Mouse (Mus musculus) adrenal gland, postnatal 14 days (tissue): Measurements from ENCODE around the gene Wnt11. TPM values are rescaled to one million over a fixed set of nuclear protein-coding genes. Genes with fewer than 3 reads are reported as not detected.

Experiments used
- DNase-seq: peaks from one replicate; pipeline ENCODE4 v3.0.0; 2021; ENCODE audit warnings: mixed read lengths
- total RNA-seq: library from RNA; stranded (reverse); gene quantifications from 2 replicates; pipeline ENCODE4 v1.2.3, GENCODE M21; 2021

Gene Wnt11
- total RNA-seq, 1 experiment from 2014 or later: 1.8 TPM

DNA sequence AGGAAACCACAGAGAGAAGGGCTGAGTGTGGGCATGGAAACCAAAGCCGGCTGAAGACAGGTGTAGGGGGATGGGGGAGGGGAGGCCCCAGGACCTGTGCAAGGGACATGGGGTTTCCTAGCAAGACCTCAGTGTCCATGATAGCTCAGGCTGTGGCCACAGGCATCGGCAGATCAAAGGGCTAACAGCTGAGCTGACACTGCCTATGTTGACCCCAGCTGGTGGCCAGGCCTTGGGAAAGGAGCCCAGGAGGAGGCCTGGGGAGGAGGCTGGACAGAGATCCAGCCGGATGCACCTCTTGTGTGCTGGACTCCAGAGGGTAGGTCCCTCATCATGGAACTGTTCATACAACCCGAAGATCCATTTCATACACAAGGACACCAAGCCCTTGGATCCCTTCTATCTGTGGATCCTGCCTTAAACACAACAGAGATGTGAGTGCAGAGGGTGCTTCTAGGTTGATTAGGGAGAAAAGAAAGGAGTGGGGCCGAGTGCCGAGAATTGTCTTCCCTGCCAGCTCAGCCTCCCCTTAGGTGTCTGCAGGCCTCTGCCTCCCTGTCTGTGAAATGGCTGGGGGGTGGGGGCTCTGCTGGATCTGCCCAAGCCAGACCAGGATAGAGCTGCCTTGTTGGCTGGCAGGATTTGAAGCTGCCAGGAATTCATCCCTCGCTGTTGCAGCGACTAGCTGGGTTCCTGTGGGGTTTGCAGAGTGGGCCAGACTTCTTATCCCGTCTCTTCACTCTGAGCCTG is 29.2 kb downstream of the Wnt11 start:
- DNase-seq: peak; percentile 34

DNA sequence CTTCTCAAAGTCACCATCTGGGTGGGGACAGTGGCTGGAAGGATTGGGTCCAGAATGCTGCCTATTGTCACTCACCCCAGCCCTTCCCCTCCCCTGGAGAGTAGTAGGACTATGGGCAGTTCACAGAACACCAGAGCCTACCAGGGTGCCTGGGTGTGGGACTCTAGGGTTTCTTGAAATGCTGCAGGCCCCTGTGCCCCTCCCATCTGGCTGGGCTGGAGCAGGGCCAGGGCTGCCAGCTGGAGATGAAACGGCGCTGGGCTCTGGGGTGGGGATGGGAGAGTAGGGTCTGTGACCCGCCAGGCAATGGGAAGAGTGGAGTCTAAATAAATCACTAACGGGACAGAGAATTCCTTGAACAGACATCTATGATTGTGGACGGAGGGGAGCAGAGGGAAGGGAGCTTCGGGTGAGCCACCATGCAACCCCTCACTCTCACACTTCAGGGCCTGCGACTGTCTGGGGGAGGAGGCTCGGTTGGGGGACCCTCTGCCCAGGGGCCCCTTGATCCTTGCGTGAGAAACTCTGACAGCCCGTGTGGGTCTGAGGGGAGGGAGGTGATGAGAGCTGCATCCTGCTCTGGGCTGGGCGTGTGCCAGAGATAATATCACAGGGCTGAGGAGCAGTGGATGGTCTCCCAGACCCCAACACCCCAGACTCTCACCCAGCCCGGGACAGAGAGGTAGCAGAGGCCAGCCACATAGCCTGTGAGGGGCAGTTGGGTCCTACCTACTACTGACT is 32.3 kb downstream of the Wnt11 start:
- DNase-seq: no peak

DNA sequence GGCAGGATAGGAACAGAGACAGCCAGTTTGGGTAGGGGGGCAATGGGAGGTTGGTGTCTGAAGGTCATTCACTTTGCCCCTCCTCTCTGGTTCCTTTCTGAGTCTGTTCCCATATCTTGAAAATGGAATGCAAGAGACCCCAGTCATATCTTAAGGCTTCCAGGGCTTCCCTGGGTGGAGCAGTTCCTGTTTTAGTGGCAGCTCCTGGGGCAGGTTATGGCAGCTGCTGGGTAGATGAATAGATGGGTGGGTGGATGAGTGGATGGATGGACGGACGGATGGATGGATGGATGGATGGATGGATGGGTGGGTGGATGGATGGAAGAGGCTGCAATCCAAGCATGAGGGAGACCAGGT is 32.9 kb downstream of the Wnt11 start:
- DNase-seq: no peak

DNA sequence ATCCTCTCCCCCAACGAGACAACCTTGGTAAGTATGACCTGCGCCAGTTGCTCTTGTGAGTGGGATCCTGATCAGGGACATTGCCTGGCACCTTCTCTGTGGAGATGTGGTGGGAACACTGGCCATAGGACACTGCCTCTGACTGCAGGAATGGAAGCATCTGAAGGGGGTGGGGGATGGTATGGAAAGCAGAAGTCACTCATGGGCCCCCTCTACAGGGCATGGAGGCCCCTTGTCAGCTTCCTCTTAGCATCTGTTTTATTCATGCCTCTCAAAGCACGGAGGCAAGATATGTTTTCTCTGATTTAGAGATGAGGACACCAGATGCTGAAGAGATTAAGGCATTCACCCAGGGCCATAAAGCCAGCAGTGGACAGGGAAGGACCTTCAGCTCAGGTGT is 34.2 kb downstream of the Wnt11 start:
- no peak for DNase-seq

DNA sequence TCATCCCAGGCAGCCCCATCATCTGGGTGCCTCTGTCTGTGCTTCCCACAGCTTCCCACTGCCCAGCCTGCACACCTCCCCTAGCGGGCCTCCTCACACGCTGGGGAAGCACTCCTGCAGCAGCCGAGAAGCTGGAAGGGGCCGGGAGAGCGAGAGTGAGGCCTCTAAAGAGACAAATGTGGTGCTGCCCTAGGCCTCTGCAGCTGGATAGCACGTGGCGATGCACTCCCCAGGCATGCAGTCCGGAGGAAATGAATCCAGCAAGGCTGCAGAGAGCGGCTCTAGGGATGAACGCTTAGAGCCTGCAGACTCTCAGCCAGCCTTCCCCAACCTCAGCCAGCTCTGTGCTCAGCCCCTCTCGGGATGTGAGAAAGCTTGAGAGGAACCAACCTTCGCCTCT is 35.9 kb downstream of the Wnt11 start:
- DNase-seq: no peak

DNA sequence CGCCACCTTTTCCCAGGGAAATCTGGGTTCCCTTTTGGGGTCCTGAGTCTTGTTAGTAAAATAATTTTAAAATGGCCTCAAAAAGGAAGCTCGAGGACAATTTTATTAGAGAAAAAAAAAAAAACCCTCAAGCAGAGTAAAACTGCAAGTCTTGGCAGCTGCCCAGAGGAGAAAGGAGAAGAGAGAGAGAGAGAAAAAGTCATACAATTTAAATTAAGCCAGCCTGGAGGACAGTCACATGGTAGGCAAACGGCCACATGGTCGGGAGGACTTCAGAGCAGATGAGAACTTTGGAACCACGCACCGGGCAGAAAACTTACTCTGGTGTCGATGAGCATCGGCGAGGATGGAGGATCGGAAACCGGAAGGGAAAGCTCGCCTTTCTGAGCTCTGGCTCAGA is 37.0 kb downstream of the Wnt11 start:
- DNase-seq: no peak

DNA sequence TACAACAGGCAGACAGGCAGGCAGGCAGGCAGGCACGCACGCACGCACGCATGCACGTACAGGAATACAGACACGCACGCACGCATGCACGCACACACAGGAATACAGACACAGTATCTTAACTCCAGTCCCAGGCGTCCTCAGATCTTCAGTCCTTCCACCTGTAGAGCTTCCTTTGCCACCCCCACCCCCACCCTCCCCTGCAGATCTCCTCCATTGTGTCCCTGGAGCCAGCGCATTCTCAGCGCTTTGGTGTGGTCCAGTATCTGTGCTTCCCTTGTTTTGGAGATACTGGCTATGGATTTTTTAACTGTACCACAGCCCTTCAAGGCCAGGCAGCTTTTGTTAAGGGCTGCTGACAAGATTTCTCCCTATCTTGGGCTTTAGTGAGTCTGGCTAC is 38.4 kb downstream of the Wnt11 start:
- DNase-seq: no peak

DNA sequence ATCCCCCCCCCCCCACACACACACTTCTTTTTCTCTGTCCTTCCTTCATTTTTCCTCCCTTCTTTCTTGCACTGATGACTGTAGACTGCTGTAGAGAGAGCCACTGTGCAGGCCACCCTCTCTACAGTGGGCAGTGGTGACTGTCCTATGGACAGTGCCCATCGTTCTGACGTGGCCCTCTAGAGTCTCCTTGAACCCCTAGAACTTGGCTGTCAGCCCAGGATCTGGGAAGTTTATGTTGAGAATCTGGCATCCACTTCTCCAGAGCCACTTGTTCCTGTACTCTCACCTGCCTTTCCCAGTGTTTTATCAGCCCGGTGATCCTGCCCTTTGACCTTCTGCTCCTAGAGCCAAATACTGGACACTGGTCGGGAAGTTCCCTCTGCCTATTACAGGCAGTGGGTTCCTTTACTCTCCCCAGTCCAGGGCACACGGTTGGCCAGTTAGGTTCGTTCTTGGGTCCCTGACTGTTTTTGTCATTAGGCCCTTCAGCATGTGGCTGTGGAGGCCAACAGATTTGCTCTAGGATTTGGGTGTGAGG is 39.6 kb downstream of the Wnt11 start:
- DNase-seq: peak; percentile 74

DNA sequence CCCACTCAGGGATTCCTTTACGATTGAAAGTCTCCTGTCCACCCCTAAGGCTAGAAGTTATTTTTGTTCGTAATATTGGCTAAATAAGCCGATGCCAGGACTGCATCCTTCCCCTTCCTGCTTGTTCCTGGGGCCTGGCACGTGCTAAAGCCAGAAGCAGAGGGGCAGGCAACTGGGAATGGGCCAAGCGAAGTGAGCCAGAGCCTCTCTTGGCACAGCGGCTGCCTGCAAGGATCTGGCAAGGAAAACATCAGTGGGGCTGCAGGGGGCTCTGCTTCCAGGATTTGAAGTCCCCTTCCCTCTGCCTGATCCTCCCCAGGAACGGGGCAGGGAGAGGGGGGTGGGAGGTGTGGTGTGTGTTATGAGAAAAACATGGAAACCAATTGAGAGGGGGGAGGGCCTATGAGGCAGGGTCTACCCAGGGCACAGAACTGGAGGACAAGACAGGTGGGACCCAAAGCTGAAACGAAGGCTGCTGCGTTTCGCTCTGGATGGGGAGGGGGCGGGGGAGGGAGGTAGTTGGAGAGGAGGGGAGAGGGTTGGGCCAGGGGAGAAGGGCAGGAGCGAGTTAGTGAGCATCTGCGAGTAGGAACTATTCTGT is 40.6 kb downstream of the Wnt11 start:
- DNase-seq: peak; percentile 40

DNA sequence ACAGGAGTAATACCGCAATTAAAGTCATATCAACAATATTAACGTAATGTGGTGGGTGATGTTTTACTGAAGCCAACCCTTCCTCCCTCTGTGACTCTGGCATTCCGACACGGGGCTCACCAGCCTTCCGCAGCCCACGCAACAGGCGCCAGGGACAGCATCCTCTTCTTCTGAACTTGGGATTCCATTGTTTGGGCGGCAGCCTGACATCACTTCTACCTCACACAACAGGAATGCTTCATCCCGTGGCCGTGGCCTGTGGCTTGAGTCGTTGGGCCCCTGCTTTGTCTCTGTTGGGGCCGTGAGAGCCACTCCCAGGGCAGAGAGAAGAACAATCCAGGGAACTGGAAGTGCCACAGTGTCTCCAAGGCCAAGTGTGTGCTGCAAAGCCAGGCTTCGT is 41.2 kb downstream of the Wnt11 start:
- DNase-seq: no peak

DNA sequence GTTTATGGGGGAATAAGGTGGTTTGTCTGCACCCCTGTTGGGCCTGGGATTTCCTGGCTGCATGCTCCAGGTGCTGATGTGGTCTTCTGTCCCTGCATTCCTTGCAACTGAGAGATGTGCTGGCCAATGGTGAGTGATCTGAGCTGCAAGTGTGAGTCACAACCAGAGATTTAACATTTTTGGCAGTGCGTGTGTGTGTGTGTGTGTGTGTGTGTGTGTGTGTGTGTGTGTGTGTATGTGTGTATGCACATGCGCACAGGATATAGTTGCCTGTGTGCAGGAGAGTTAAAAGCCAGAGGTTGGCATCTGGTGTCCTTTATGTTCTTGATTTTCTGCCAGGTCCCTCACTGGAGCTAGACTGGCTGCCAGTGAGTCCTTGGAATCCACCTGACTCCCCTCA is 44.3 kb downstream of the Wnt11 start:
- peak; percentile 62 for DNase-seq

DNA sequence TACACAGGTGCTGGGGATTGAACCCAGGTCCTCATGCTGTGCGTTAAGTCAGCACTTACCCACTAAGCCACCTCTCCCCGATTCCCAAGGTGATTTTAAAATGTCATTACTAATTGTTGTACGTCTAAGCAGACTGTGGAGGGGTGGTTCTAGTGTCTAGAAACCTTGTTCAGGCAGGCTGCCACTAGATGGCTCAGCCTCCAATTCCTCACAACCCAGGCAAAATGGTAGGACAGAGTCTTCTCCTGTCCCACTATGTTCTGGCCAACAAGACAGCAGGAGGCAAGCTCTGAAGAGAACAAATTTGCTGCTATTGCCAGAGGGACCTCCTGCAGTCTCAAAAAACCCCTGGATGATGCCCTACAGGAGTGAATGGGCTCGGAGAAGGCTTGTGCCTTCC is 47.0 kb downstream of the Wnt11 start:
- no peak for DNase-seq

DNA sequence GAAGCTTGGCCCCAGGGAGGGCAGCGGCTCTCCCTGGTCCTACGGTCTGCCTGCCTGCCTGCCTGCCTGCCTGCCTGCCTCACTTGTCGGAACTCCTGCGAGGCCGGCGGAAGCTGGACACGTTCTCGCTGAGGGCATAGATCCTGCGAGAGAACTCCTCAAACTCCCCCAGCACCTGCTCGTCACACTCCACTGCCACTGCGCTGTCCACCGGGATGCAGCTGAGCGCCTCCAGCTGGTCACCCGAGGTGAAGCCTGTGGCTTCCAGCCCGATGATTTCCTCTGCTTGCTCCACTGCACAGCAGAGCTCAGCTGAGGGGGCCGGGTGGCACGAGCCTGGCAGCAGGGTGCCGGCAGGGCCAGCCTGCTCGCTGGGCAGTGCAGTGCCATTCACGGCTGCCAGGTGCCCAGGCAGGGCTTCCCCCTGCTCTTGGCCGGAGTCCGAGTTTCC is 52.9 kb downstream of the Wnt11 start:
- DNase-seq: peak; percentile 32

DNA sequence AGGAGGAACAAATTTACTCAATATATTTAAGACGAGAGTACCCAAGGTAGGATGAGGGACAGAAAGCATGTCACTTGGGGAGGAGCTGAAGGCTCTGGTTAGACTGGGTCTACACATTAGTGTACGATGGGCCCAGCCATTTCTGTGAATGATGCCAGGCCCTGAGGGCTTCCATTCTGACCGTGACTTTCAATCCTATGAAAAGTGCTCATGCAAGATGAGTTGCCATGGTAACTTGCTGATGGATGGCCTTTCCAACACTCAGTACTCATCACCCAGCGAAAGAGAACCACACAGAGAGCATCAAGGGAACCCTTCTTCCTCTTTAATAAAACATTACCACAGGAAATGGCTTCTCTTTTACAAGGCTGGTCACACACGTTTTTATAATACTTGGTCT is 53.9 kb downstream of the Wnt11 start:
- no peak for DNase-seq

DNA sequence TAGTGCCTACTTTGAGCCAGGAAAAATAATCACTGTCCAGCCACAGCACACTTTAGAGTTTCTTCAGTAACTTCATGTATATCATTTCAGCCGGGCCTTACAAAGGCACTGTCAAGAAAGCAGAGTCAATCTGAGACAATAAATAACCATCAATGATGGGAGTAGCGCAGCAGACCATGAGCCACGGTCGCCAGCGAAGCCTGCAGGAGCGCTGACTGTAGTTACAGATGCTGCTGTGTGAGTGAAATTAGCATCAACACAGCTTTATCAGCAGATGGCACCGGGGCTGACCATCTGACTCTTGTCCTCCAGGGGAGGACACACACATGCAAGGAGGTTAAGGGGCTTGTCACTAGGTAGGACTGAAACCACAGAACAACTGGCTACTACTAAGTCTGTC is 54.3 kb downstream of the Wnt11 start:
- no peak for DNase-seq

DNA sequence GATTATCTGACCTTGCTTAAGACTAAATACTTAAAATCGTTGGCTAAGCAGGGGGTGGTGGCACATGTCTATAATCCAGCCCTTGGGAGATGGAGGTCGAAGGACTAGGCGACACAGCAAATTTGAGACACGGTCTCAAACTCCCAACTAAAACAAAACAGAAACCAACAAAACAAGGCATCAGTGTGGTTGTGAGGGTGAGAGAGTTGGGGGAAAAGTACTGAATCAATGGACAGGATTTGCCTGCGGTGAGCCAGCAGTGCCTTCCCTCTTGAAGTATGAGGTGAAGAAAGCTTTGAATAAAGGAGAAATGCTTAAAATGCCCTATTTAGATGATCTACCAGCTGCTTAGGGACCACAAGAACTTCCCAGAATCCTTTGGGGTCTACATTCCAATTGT is 58.2 kb downstream of the Wnt11 start:
- no peak for DNase-seq

DNA sequence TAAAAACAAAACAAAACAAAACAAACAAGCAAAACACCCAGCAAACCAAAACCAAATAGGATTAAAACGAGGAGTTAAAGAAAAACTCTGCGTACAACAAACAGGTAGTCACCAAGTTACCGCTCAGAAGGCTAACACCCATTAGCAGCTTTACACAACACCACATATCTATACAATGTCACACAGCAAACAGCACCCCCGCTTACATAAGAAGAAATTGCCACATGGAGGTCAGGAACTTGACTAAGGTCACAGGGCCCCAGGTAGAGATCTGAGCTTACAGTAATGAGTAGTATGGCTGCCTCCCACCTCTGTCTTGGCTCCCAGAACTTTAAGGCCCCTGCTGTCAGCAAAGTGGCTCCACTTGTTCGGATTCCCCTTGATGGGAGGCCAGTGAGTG is 59.4 kb downstream of the Wnt11 start:
- DNase-seq: no peak

DNA sequence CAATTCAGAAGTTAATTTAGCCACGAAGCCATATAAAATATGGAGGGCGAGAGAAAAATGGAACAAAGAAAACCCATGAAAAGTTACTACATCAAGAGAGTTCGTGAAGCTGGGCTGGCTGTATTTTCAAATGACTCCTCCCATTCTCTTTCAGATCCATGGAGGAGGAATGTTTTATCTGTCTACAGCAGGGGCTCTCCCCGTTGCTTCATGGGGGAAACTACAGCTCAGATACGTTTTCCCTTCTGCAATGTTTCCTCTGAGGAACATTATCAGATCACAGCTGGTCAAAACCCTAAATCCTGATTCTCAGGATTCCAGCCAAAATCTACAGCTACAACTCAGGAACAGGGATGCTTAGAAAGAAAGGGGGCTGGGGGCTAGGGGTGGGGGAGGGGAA is 59.9 kb downstream of the Wnt11 start:
- DNase-seq: no peak

DNA sequence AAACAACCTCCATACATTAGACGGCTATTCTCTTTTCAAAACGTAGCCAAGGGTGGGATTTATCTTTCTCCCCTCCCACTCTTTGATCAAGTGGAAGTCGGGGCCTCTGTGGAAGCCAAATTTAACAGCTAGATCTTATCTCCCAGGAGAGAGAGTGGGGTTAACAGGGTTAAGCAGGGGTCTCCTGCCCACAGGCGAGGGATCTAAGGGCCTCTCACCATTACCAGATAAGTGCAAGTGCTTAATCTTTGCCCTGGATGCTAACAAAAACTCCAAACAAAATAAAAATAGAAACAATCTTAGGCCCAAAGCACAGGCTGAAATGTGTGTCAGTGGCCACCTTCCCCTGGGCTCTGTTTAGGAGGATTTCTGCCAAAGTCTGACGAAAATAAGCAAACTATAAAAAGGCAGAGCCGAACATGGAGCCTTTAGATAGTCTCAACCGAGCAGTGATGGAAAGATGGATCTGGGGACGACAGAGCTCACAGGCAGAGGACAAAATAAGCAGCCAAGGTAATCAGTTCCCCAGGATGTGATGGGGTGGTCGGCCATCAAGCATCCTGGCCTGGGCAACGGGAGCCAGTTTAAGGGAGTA is 60.7 kb downstream of the Wnt11 start:
- no peak for DNase-seq

DNA sequence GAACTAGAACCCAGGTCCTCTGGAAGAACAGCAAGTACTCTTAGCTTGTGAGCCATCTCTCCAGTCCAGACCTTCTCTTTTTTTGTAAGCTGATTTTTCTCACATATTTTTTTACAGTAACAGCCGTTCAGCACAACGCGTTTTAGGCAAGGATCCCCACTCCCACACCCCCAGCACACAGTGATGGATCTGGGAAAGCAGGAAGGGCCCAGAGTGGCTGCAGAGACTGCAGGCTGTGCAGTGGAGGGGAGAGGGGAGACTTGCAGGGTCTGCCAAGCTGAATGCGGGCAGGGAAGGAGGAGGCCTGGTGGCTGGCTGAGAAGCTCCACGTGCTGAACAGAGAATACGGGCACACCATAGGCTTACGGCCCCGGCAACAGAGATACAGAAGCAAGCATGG is 62.4 kb downstream of the Wnt11 start:
- DNase-seq: no peak

DNA sequence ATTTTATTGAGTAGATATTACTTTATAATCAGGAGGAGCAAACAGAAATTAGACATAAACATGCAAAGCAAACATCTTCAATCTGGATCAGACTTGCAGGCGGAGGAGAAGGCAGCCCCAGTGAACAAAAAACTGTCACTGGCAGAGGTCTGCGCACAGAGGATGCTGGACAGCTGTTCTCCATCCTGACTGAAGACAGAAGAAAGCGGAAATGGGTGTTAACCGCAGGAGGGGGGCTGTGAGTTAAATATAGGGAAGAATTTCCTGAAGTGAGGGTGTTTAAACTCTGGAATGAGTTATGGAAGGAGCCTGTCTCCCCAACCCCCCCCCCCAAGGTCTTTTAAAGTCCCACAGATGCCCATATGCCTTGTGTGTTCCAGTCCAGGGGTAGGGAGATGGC is 64.9 kb downstream of the Wnt11 start:
- DNase-seq: no peak

DNA sequence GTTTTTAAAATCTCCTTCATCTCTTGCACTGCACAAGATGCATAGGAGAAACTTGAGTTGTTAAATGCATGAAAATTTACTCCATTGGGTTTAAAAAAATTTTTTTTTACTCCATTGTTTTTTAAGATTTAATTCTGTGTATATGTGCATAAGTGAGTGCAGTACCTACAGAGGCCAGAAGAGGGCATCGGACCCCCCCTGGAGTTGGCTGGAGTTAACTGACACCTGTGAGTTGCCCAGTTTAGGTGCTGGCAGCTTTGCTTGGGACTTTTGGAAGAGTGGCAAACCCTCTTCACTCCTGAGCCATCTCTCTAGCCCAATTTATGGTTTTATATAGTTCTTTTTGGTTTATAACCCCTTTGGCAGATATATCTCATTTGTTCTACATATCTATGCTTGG is 66.2 kb downstream of the Wnt11 start:
- no peak for DNase-seq

DNA sequence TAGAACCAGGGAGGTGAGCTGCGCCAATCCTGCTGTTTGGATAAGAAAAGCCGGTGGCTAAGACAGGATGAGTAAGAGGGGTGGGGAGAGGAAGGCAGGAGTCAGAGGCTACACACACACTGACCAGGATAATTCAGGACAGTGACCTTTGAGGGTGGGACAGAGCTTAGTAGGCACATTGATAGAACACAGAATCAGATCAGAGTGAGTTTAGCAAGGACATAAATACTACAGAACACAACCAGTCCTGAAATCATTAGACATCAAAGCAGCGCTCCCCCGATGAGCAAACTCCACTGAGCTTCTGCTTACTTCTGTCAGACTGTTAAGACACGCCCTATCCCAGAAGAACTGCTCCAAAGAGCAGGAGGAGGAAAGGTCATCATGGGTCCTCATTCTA is 69.0 kb downstream of the Wnt11 start:
- DNase-seq: peak; percentile 27
